In the genomic region with DNA sequence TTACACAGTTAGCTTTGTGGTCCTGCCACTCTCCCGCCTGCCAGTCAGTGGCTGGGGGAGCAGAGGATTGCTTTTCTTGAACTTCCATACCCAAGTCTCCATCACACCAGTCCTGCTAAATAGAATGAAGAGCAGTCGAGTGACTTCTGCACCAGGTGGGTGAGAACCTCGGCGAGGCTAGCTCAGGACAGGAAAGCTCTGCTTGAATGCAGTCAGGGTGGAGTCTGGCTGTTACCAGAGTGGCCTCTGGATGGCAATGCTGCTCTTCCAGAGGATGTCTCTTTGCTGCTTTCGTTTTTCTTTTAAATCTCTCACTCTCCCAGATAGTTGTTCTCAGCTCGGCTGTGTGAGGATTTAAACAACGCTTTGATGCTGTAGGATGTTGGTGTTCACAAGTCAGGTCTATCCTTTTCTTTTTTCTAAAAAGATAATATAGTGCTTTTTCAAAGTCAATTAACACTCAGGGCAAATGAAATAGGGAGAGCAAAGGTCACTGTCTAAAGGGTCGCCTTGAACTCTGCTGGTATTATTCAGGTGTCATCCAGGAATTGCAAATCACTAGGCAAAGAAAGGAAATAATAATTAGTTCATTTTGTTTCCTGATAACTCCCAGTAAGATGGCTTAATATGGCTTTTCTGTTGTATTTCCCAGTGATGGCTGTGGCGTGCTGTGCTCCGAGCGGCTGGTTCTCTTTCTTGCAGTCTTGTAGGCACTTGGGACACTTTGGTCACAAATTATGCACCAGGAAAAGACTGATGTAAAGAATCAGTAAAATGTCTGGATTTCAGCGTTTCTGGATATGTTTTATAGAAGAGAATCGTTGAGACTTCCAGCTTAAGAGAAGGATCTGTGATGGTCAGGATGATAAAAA, we compare ENCODE assay signal across 8 mouse cellular contexts.
DNase-seq lines count a peak whose midpoint lies in the region; ATAC-seq lines count a peak whose summit lies in the region.

No protein-coding gene starts in this region.

- no peak overlapping the region for H3K27ac ChIP-seq in intestine, embryonic 16.5 days (ENCODE audit: low read length)

- no peak overlapping the region for H3K4me3 ChIP-seq in intestine, embryonic 16.5 days (ENCODE audit: low read length)

- peak; percentile 25 to 82 for DNase-seq in adrenal gland, adult (ENCODE audit: inconsistent age in 2 of 2, low spot score in 1 of 2)
- DNase-seq in cerebellum, adult 9-11 months = peak; percentile 10
- DNase-seq in frontal cortex, adult 2 months (ENCODE audit: extremely low spot score in 1 of 2, low spot score in 1 of 2) = peak; percentile 63 to 86
- peak; percentile 62 for DNase-seq in left cerebral cortex, postnatal 4 days
- peak; percentile 37 for DNase-seq in neural tube, embryonic 10.5 days (ENCODE audit: extremely low spot score, low spot score)
- DNase-seq in urinary bladder, postnatal 14 days (ENCODE audit: low spot score) = peak; percentile 30

- H3K4me2 ChIP-seq in intestine, embryonic 16.5 days (ENCODE audit: low read depth, low read length) = 0 out of 2 replicates have a peak overlapping the region, but pooled peaks have one; percentile 30

- no peaks in the 10 kb centered on the region for H3K9me3 ChIP-seq in intestine, embryonic 16.5 days (ENCODE audit: control insufficient read depth, low read length)

- no peaks in the 10 kb centered on the region for H3K4me1 ChIP-seq in intestine, embryonic 16.5 days (ENCODE audit: control insufficient read depth, insufficient read depth, low read length)

- no peaks in the 10 kb centered on the region for H3K27me3 ChIP-seq in intestine, embryonic 16.5 days (replicated peaks; ENCODE audit: control insufficient read depth, insufficient read depth, low read length)

- no peak overlapping the region for H3K9ac ChIP-seq in intestine, embryonic 16.5 days (ENCODE audit: low read depth, low read length)

- ATAC-seq in intestine, embryonic 16.5 days = peak; percentile 69; the same call in 1 of the 2 replicates
- no peak for ATAC-seq in granulocyte monocyte progenitor cell, adult 5-6 weeks (replicated peaks; ENCODE audit: poor library complexity, severe bottlenecking)

- intact Hi-C loops in left cerebral cortex, postnatal 4 days (cut with DNase I) = no loop called here

- no peaks in the 10 kb centered on the region for H3K36me3 ChIP-seq in intestine, embryonic 16.5 days (ENCODE audit: control insufficient read depth, insufficient read depth, low read length)

- 39% methylated on average over 13 of the region's 13 CpGs for WGBS in intestine, embryonic 16.5 days

Comparison
In these comparisons a context has a peak if more than half of its experiments do, and no peak if none do; other contexts are left out.
1. DNase-seq: peak in every context shown above with its lines; median percentile 74 in frontal cortex, adult 2 months; 62 in left cerebral cortex, postnatal 4 days; 54 in adrenal gland, adult; 37 in neural tube, embryonic 10.5 days; 30 in urinary bladder, postnatal 14 days; 10 in cerebellum, adult 9-11 months.